Mouse (Mus musculus) olfactory bulb, adult 2 months (tissue): Measurements from ENCODE around the gene Iyd.

Source experiments
- CTCF ChIP-seq: fragments of 200-500 bp; IDR thresholded peaks from 2 replicates; pipeline ENCODE4 v1.5.1; 2012; ENCODE audit warnings: low read depth, mild to moderate bottlenecking, low read length, moderate library complexity; ENCODE audit not compliant: insufficient read depth
- POLR2A ChIP-seq: fragments of 200-500 bp; IDR thresholded peaks from 2 replicates; pipeline ENCODE4 v1.6.1; 2012; ENCODE audit warnings: mild to moderate bottlenecking, low read depth, low read length, moderate library complexity; ENCODE audit not compliant: insufficient read depth

GRCm38 (mm10) chr10:3597760-3598159 is 57.7 kb downstream of the Iyd start:
- no peak for TF ChIP-seq POLR2A
- TF ChIP-seq CTCF, result no peak
